Mouse (Mus musculus) bone marrow, adult 2 months (tissue): ENCODE measurements around the gene Klhl30. TPM values are rescaled to one million over a fixed set of nuclear protein-coding genes. Genes with fewer than 3 reads are reported as not detected.
A peak's percentile ranks its signal among the peaks of the same experiment; 100 is the strongest.

Source experiments
- H3K27ac ChIP-seq: fragments of 200-500 bp; 2 replicates; pipeline ENCODE4 v1.5.1; 2012; ENCODE audit warnings: low read depth, mild to moderate bottlenecking, control low read depth, inconsistent platforms, low read length; ENCODE audit not compliant: control insufficient read depth, poor library complexity, insufficient read depth
- H3K4me1 ChIP-seq: fragments of 200-500 bp; 2 replicates; pipeline ENCODE4 v1.6.1; 2011; ENCODE audit warnings: low read length; ENCODE audit not compliant: control insufficient read depth, insufficient read depth
- H3K4me3 ChIP-seq: fragments of 200-500 bp; replicated peaks from 2 replicates; pipeline ENCODE3; 2011; ENCODE audit warnings: mild to moderate bottlenecking, low read depth, low read length, control low read depth; ENCODE audit not compliant: control insufficient read depth
- CTCF ChIP-seq: fragments of 200-500 bp; IDR thresholded peaks from 2 replicates; pipeline ENCODE4 v1.5.1; 2011; ENCODE audit warnings: low read length, control low read depth; ENCODE audit not compliant: control insufficient read depth, insufficient read depth
- POLR2A ChIP-seq: fragments of 200-500 bp; IDR thresholded peaks from 2 replicates; pipeline ENCODE4 v1.6.1; 2011; ENCODE audit warnings: low read depth, mild to moderate bottlenecking, control low read depth, low read length, borderline replicate concordance; ENCODE audit not compliant: control insufficient read depth
- WGBS: fragments of 180-500 bp; shearing (Covaris S2); methylation state at CpG from one replicate; pipeline ENCODE4 v1.1.7; 2018; 5-methylcytosine and 5-hydroxymethylcytosine counted together
- polyA plus RNA-seq: library from polyadenylated mRNA; stranded (reverse); fragments of >200 nt; gene quantifications from 2 replicates; pipeline ENCODE4 v1.2.4, GENCODE M21; 2011; ENCODE audit warnings: low replicate concordance; ENCODE audit not compliant: missing spikeins, insufficient read depth, insufficient read length

Gene Klhl30
- polyA plus RNA-seq, 1 experiment = not detected

GRCm38 (mm10) chr1:91367295-91367694 lies 16.5 kb downstream of the Klhl30 start:
- WGBS = 96% methylated on average over 3 of the region's 3 CpGs

GRCm38 (mm10) chr1:91369408-91369807 lies 18.6 kb downstream of the Klhl30 start:
- Histone ChIP-seq H3K4me1 (no peaks in the 10 kb centered on the region), H3K27ac (no peak overlapping the region), H3K4me3 (no peak overlapping the region)
- TF ChIP-seq POLR2A (no peak), CTCF (no peak)
- WGBS = 74% methylated on average over 4 of the region's 4 CpGs

More at GRCm38 (mm10) chr1:91367295-91367694, 16.5 kb downstream of the Klhl30 start:
- Histone ChIP-seq H3K4me3 (no peak overlapping the region), H3K4me1 (no peaks in the 10 kb centered on the region), H3K27ac (no peak overlapping the region)
- TF ChIP-seq CTCF (no peak), POLR2A (no peak)

GRCm38 (mm10) chr1:91370055-91370454 lies 19.2 kb downstream of the Klhl30 start:
- Histone ChIP-seq H3K4me1 (no peaks in the 10 kb centered on the region), H3K4me3 (no peak overlapping the region), H3K27ac (no peak overlapping the region)
- no peak for TF ChIP-seq CTCF
- TF ChIP-seq POLR2A = no peak; the same call in 1 of the 2 replicates
- WGBS = 90% methylated on average over 23 of the region's 23 CpGs

- H3K4me1 ChIP-seq = no peaks in the 10 kb centered on the region
- H3K4me3 ChIP-seq = no peak overlapping the region
- H3K27ac ChIP-seq = no peak overlapping the region
- WGBS = 69% methylated on average over 6 of the region's 6 CpGs
- TF ChIP-seq CTCF = no peak
- TF ChIP-seq POLR2A = no peak
Measured at GRCm38 (mm10) chr1:91373414-91373835, 22.6 kb downstream of the Klhl30 start.

GRCm38 (mm10) chr1:91380453-91381090 lies 29.8 kb downstream of the Klhl30 start:
- 64% methylated on average over 7 of the region's 7 CpGs for WGBS

GRCm38 (mm10) chr1:91381091-91381471 lies 30.3 kb downstream of the Klhl30 start:
- 89% methylated on average over 4 of the region's 4 CpGs for WGBS
- Histone ChIP-seq H3K4me3 (no peak overlapping the region), H3K4me1 (no peaks in the 10 kb centered on the region), H3K27ac (no peak overlapping the region)
- TF ChIP-seq POLR2A (no peak), CTCF (no peak)

More at GRCm38 (mm10) chr1:91380453-91381090, 29.8 kb downstream of the Klhl30 start:
- no peaks in the 10 kb centered on the region for H3K4me1 ChIP-seq
- TF ChIP-seq CTCF (peak; percentile 73), POLR2A (no peak)
- no peak overlapping the region for H3K4me3 ChIP-seq
- H3K27ac ChIP-seq = no peak overlapping the region

- WGBS = 87% methylated on average over 5 of the region's 5 CpGs
- no peak for TF ChIP-seq CTCF
- no peak for TF ChIP-seq POLR2A
- H3K4me1 ChIP-seq = no peaks in the 10 kb centered on the region
- H3K27ac ChIP-seq = no peak overlapping the region
- no peak overlapping the region for H3K4me3 ChIP-seq
Measured at GRCm38 (mm10) chr1:91390369-91390768, 39.6 kb downstream of the Klhl30 start.

GRCm38 (mm10) chr1:91397927-91398259 lies 47.1 kb downstream of the Klhl30 start:
- no peak for TF ChIP-seq POLR2A
- TF ChIP-seq CTCF = no peak
- under 1% methylated on average over 12 of the region's 12 CpGs for WGBS
- peak overlapping the region; percentile 92 for H3K27ac ChIP-seq
- H3K4me1 ChIP-seq = no peaks in the 10 kb centered on the region
- peak overlapping the region; percentile 92 for H3K4me3 ChIP-seq
